Mouse (Mus musculus) left cerebral cortex, adult 9 months (tissue): ENCODE results near the gene Pabpc4l.
"Not testable (repeated sequence)": the region's sequence is repeated elsewhere in the genome, so short reads cannot be mapped to it uniquely, and the experiment has no call there.

ENCODE experiments used
- DNase-seq, 2 experiments: peaks; one replicate each; pipeline ENCODE4 v3.0.0; 2022; ENCODE audit warnings: low spot score in 2 of 2

Pabpc4l gene

GRCm38 (mm10) chr3:46447481-46448265, at the start of gene Pabpc4l:
TSS of gene Pabpc4l (minus strand) at chr3:46448219.
- DNase-seq, result no peak

GRCm38 (mm10) chr3:46490989-46491259, 42.9 kb upstream of the Pabpc4l start:
- DNase-seq, result no peak

GRCm38 (mm10) chr3:46490132-46490988, 42.3 kb upstream of the Pabpc4l start:
- no peak for DNase-seq

GRCm38 (mm10) chr3:46486091-46486490, 38.1 kb upstream of the Pabpc4l start:
- not testable (repeated sequence) for DNase-seq

GRCm38 (mm10) chr3:46448266-46448532, 180 bp upstream of the Pabpc4l start:
- no peak for DNase-seq

GRCm38 (mm10) chr3:46431416-46431815, 16.6 kb downstream of the Pabpc4l start:
- no peak for DNase-seq
